Mouse (Mus musculus) stomach, embryonic 16.5 days (tissue): ENCODE results near the gene Vmn2r3. TPM values are rescaled to one million over a fixed set of nuclear protein-coding genes. Genes with fewer than 3 reads are reported as not detected.
"Not testable (repeated sequence)": the region's sequence is repeated elsewhere in the genome, so short reads cannot be mapped to it uniquely, and the experiment has no call there.

ENCODE experiments used
- ATAC-seq: fragments of 200-750 bp; cut with Nextera tagmentation; 2 replicates; pipeline ENCODE4 v1.8.0; 2017; ENCODE audit warnings: moderate number of reproducible peaks, moderate TSS enrichment; ENCODE audit not compliant: insufficient read depth, low FRiP score
- H3K27ac ChIP-seq: fragments of 300-500 bp; sonication (generic); 2 replicates; pipeline ENCODE4 v1.5.1; 2014; ENCODE audit warnings: low read length
- H3K27me3 ChIP-seq: fragments of 300-500 bp; sonication (generic); 2 replicates; pipeline ENCODE4 v1.6.1; 2014; ENCODE audit warnings: low read length, control low read depth, mixed read lengths; ENCODE audit not compliant: control insufficient read depth, insufficient read depth
- H3K36me3 ChIP-seq: fragments of 300-500 bp; sonication (generic); 2 replicates; pipeline ENCODE4 v1.6.1; 2014; ENCODE audit warnings: low read length; ENCODE audit not compliant: control insufficient read depth, insufficient read depth
- H3K4me1 ChIP-seq: fragments of 300-500 bp; sonication (generic); 2 replicates; pipeline ENCODE4 v1.6.1; 2014; ENCODE audit warnings: low read length, control low read depth, mixed read lengths; ENCODE audit not compliant: control insufficient read depth, insufficient read depth
- H3K4me2 ChIP-seq: fragments of 300-500 bp; sonication (generic); 2 replicates; pipeline ENCODE4 v1.6.1; 2014; ENCODE audit warnings: low read depth, low read length, mixed read lengths
- H3K4me3 ChIP-seq: fragments of 300-500 bp; sonication (generic); replicated peaks from 2 replicates; pipeline ENCODE4 v1.5.1; 2014; ENCODE audit warnings: mild to moderate bottlenecking, low read length
- H3K9ac ChIP-seq: fragments of 300-500 bp; sonication (generic); 2 replicates; pipeline ENCODE4 v1.6.1; 2014; ENCODE audit warnings: low read length
- H3K9me3 ChIP-seq: fragments of 300-500 bp; sonication (generic); replicated peaks from 2 replicates; pipeline ENCODE4 v1.6.1; 2016; ENCODE audit warnings: low read length, control low read depth; ENCODE audit not compliant: control insufficient read depth
- WGBS: fragments of 180-500 bp; shearing (Covaris S2); extraction: QIAGEN DNeasy Blood & Tissue Kit; methylation state at CpG from one replicate; pipeline ENCODE4 v1.1.7; 2014; 5-methylcytosine and 5-hydroxymethylcytosine counted together
- polyA plus RNA-seq: library from polyadenylated mRNA; unstranded; fragments of >200 nt; fragmentation: Nextera tagmentation; extraction: Ambion mirVana; gene quantifications from 2 replicates; pipeline ENCODE4 v1.2.1, GENCODE M21; 2015

Vmn2r3 gene
- not detected in 2 replicates for polyA plus RNA-seq

- Histone ChIP-seq H3K9ac (no peak within 1 kb of the TSS), H3K4me3 (no peak within 1 kb of the TSS), H3K27ac (no peak within 1 kb of the TSS), H3K4me2 (no peak within 1 kb of the TSS), H3K4me1 (no peaks in the 10 kb centered on the region), H3K36me3 (no peaks in the 10 kb centered on the region), H3K27me3 (no peaks in the 10 kb centered on the region), H3K9me3 (no peaks in the 10 kb centered on the region)
- ATAC-seq = no peak
- 76% methylated on average over 1 of the region's 1 CpGs for WGBS
Observed at GRCm38 (mm10) chr3:64289609-64290008, at the start of gene Vmn2r3. TSS of gene Vmn2r3 (minus strand) at chr3:64289709.

GRCm38 (mm10) chr3:64332548-64332947 lies 43.0 kb upstream of the Vmn2r3 start:
- no peak overlapping the region for H3K4me3 ChIP-seq
- 74% methylated on average over 1 of the region's 1 CpGs for WGBS

GRCm38 (mm10) chr3:64321824-64322223 lies 32.3 kb upstream of the Vmn2r3 start:
- Histone ChIP-seq H3K27ac (no peak overlapping the region), H3K9ac (no peak overlapping the region), H3K4me2 (no peak overlapping the region), H3K4me1 (no peaks in the 10 kb centered on the region), H3K9me3 (no peaks in the 10 kb centered on the region), H3K36me3 (no peaks in the 10 kb centered on the region), H3K27me3 (no peaks in the 10 kb centered on the region), H3K4me3 (no peak overlapping the region)
- no peak for ATAC-seq
- 74% methylated on average over 2 of the region's 2 CpGs for WGBS

More at GRCm38 (mm10) chr3:64332548-64332947, 43.0 kb upstream of the Vmn2r3 start:
- Histone ChIP-seq H3K4me2 (no peak overlapping the region), H3K9ac (no peak overlapping the region), H3K27ac (no peak overlapping the region), H3K9me3 (no peaks in the 10 kb centered on the region), H3K36me3 (no peaks in the 10 kb centered on the region), H3K27me3 (no peaks in the 10 kb centered on the region), H3K4me1 (no peaks in the 10 kb centered on the region)
- no peak for ATAC-seq

GRCm38 (mm10) chr3:64306799-64307198 lies 17.3 kb upstream of the Vmn2r3 start:
- H3K9ac ChIP-seq = no peak overlapping the region
- no peaks in the 10 kb centered on the region for H3K27me3 ChIP-seq
- no peak for ATAC-seq

GRCm38 (mm10) chr3:64265762-64266112 lies 23.8 kb downstream of the Vmn2r3 start:
- no peak overlapping the region for H3K4me3 ChIP-seq
- WGBS = 23% methylated on average over 1 of the region's 1 CpGs
- H3K9me3 ChIP-seq = no peaks in the 10 kb centered on the region
- no peaks in the 10 kb centered on the region for H3K36me3 ChIP-seq
- ATAC-seq = no peak
- no peak overlapping the region for H3K9ac ChIP-seq
- no peaks in the 10 kb centered on the region for H3K27me3 ChIP-seq
- no peak overlapping the region for H3K27ac ChIP-seq
- H3K4me2 ChIP-seq = no peak overlapping the region
- H3K4me1 ChIP-seq = no peaks in the 10 kb centered on the region

More at GRCm38 (mm10) chr3:64306799-64307198, 17.3 kb upstream of the Vmn2r3 start:
- no peaks in the 10 kb centered on the region for H3K4me1 ChIP-seq
- no peak overlapping the region for H3K4me2 ChIP-seq
- no peak overlapping the region for H3K4me3 ChIP-seq
- H3K27ac ChIP-seq = no peak overlapping the region
- H3K9me3 ChIP-seq = no peaks in the 10 kb centered on the region
- H3K36me3 ChIP-seq = no peaks in the 10 kb centered on the region

GRCm38 (mm10) chr3:64265056-64265761 lies 24.3 kb downstream of the Vmn2r3 start:
- WGBS = 44% methylated on average over 7 of the region's 7 CpGs
- H3K4me3 ChIP-seq, H3K27ac ChIP-seq, H3K4me1 ChIP-seq, H3K36me3 ChIP-seq, H3K27me3 ChIP-seq, H3K9ac ChIP-seq, H3K9me3 ChIP-seq, ATAC-seq, H3K4me2 ChIP-seq: not testable (repeated sequence)

- no peak overlapping the region for H3K4me3 ChIP-seq
- no peaks in the 10 kb centered on the region for H3K9me3 ChIP-seq
- no peak overlapping the region for H3K27ac ChIP-seq
- WGBS = 75% methylated on average over 3 of the region's 3 CpGs
- no peak overlapping the region for H3K9ac ChIP-seq
- H3K4me1 ChIP-seq = no peaks in the 10 kb centered on the region
- no peaks in the 10 kb centered on the region for H3K36me3 ChIP-seq
- no peaks in the 10 kb centered on the region for H3K27me3 ChIP-seq
- ATAC-seq = no peak
- H3K4me2 ChIP-seq = no peak overlapping the region
Observed at GRCm38 (mm10) chr3:64259582-64259981, 29.9 kb downstream of the Vmn2r3 start.

GRCm38 (mm10) chr3:64251646-64252045 lies 37.9 kb downstream of the Vmn2r3 start:
- H3K4me1 ChIP-seq = no peaks in the 10 kb centered on the region
- no peaks in the 10 kb centered on the region for H3K9me3 ChIP-seq
- H3K36me3 ChIP-seq = no peaks in the 10 kb centered on the region
- no peak overlapping the region for H3K4me2 ChIP-seq
- no peak overlapping the region for H3K27ac ChIP-seq
- ATAC-seq = no peak
- H3K4me3 ChIP-seq = no peak overlapping the region
- H3K9ac ChIP-seq = no peak overlapping the region
- no peaks in the 10 kb centered on the region for H3K27me3 ChIP-seq
- 81% methylated on average over 5 of the region's 5 CpGs for WGBS

GRCm38 (mm10) chr3:64250461-64250860 lies 39.0 kb downstream of the Vmn2r3 start:
- not testable (repeated sequence) for H3K4me1 ChIP-seq, H3K27ac ChIP-seq, H3K4me2 ChIP-seq, ATAC-seq, H3K27me3 ChIP-seq, H3K9ac ChIP-seq, H3K36me3 ChIP-seq, H3K9me3 ChIP-seq, H3K4me3 ChIP-seq
- WGBS = 88% methylated on average over 6 of the region's 6 CpGs
